Mouse (Mus musculus) left cerebral cortex, adult 2 months (tissue): ENCODE measurements around the gene Tmem251. TPM values are rescaled to one million over a fixed set of nuclear protein-coding genes. Genes with fewer than 3 reads are reported as not detected.
A peak's percentile ranks its signal among the peaks of the same experiment; 100 is the strongest.

Experiments used
- DNase-seq, 2 experiments: peaks; one replicate each; pipeline ENCODE4 v3.0.0; 2021 to 2022; ENCODE audit warnings: low spot score in 2 of 2, mixed read lengths in 1 of 2; ENCODE audit errors: extremely low spot score in 1 of 2
- H3K27ac ChIP-seq: fragments of 200-600 bp; 2 replicates; pipeline ENCODE4 v1.8.1; 2022
- H3K4me3 ChIP-seq: fragments of 200-600 bp; 2 replicates; pipeline ENCODE4 v1.8.1; 2022
- CTCF ChIP-seq: fragments of 200-600 bp; IDR thresholded peaks from 2 replicates; pipeline ENCODE4 v1.8.1; 2022; ENCODE audit warnings: antibody characterized with exemption, mild to moderate bottlenecking, moderate library complexity
- intact Hi-C: fragments of 180-260 bp; cut with DNase I; formaldehyde crosslinking; loops from one replicate; pipeline ENCODE4 v1.15.1; 2025
- total RNA-seq, 2 experiments: library from RNA; stranded (reverse); gene quantifications; 2 replicates each; pipeline ENCODE4 v1.2.3; 2021

The Tmem251 gene
- total RNA-seq, 2 experiments from 2014 or later = 5.6 to 5.7 TPM

- no peak for TF ChIP-seq CTCF
Observed at GRCm38 (mm10) chr12:102758403-102758756, 14.8 kb downstream of the Tmem251 start, which contains the start of gene Gm20604. Gene Gm20604, minus strand, starts transcription at chr12:102758672.

GRCm38 (mm10) chr12:102758936-102759335 lies 15.4 kb downstream of the Tmem251 start:
- intact Hi-C loops = loop anchor here (10.0 kb wide), 1 partner anchor 306 kb away; no protein-coding TSS in a partner anchor
- no peak for TF ChIP-seq CTCF
- Histone ChIP-seq H3K4me3 (peak overlapping the region; percentile 94), H3K27ac (peak overlapping the region; percentile 41; the same call in 1 of the 2 replicates)
- DNase-seq = no peak

More at GRCm38 (mm10) chr12:102758403-102758756, 14.8 kb downstream of the Tmem251 start, which contains the start of gene Gm20604:
- peak within 1 kb of the TSS; percentile 87 for H3K27ac ChIP-seq
- peak in 1 of 2 experiments; percentile 25 for DNase-seq
- intact Hi-C loops = loop anchor here (10.0 kb wide), 1 partner anchor 306 kb away; no protein-coding TSS in a partner anchor
- peak within 1 kb of the TSS; percentile 94 for H3K4me3 ChIP-seq

- no peak overlapping the region for H3K4me3 ChIP-seq
- intact Hi-C loops = no loop called here
- TF ChIP-seq CTCF = no peak
Observed at GRCm38 (mm10) chr12:102761668-102762067, 18.1 kb downstream of the Tmem251 start.

DNA sequence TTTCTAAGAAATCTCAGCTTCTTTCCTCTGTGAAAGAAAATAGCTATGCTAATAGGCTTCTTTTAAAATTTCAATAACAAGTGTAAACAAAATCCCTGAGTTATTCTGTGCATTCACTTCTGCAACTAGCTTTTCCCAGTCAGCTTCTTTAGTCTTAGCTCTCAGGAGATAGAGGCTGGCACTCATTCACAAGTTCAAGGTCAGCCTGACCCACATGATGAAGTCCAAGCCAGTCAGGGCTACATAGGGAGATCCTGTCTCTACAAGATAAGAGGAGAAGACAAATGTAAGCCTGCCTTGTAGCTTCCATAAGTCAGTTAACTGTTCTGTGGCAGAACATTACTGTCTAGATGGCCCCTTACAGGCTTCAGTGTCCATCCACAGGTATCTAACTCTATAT lies 20.1 kb downstream of the Tmem251 start:
- no peak for DNase-seq
- intact Hi-C loops = no loop called here
- no peak for TF ChIP-seq CTCF
- Histone ChIP-seq H3K4me3 (no peak overlapping the region), H3K27ac (no peak overlapping the region)

More at GRCm38 (mm10) chr12:102761668-102762067, 18.1 kb downstream of the Tmem251 start:
- no peak for DNase-seq
- no peak overlapping the region for H3K27ac ChIP-seq

GRCm38 (mm10) chr12:102769000-102769399 lies 25.4 kb downstream of the Tmem251 start:
- TF ChIP-seq CTCF = peak; percentile 23
- no peak overlapping the region for H3K27ac ChIP-seq
- DNase-seq = no peak
- H3K4me3 ChIP-seq = no peak overlapping the region
- intact Hi-C loops = no loop called here

GRCm38 (mm10) chr12:102771601-102772000 lies 28.0 kb downstream of the Tmem251 start:
- Histone ChIP-seq H3K27ac (no peak overlapping the region), H3K4me3 (no peak overlapping the region)
- TF ChIP-seq CTCF = no peak
- intact Hi-C loops = no loop called here
- DNase-seq = no peak

DNA sequence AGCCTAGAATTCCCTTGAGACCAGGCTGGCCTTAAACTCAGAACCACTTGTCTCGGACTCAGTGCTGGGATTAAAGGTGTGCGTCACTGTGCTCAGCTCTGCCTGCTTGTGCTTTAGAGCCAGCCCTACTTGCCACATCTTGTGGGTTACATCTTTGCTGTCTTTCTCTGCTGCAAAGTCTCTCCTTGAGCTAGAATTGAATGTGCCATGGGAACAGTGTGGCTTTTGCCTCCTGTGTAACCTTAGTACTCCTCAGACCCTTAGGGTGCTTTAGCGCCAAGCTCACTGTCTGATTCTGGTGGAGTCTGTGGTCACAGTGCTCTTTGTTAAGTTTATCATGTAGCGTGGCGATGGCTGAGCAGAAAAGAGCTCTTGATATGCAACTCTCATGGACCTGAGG lies 29.1 kb downstream of the Tmem251 start:
- TF ChIP-seq CTCF = no peak
- H3K4me3 ChIP-seq = no peak overlapping the region
- intact Hi-C loops = no loop called here
- H3K27ac ChIP-seq = no peak overlapping the region
- DNase-seq = no peak

DNA sequence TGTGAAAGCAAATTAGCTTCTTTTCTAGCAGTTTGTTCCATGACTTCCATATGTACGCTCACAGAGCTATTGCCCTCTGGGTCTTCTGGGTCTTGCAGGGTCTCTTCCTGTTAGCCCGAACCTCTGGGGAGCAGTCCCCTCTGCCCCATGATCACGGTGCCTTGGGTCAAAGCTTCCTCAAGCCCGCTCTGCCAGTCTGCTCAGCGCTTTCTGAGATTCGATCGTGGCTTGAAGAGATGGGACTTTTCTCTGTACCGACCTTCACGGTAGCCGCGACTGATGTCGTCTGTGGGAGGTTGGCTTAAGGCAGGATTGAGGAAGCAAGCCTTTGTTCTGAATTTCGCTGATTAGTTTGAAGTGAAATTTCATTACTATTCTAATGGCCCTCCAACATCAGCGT lies 32.5 kb downstream of the Tmem251 start:
- H3K4me3 ChIP-seq = no peak overlapping the region
- TF ChIP-seq CTCF = no peak
- DNase-seq = no peak
- no peak overlapping the region for H3K27ac ChIP-seq
- intact Hi-C loops = no loop called here

GRCm38 (mm10) chr12:102778151-102778550 lies 34.6 kb downstream of the Tmem251 start:
- Histone ChIP-seq H3K4me3 (no peak overlapping the region), H3K27ac (no peak overlapping the region)
- intact Hi-C loops = no loop called here
- no peak for DNase-seq
- TF ChIP-seq CTCF = no peak

DNA sequence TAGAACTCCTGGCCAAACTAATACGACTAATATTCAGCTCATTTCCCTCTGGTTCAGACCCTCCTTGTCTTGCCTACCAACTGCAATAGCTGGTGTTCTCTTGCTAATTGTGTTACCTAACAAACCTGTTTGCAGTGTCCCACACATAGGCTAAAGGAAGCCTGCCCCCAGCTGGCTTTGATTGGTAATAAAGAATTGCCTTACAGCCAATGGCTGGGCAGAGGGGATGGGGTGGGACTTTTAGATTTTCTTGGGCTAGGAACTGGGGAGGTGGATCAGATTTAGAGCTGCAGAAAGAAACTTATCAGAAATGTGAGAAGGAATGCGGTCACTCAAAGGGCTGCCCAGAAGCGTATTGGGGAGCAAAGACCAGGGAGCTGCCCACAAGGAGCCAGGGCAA lies 35.9 kb downstream of the Tmem251 start:
- intact Hi-C loops = no loop called here
- Histone ChIP-seq H3K27ac (no peak overlapping the region), H3K4me3 (no peak overlapping the region)
- TF ChIP-seq CTCF = peak; percentile 10; the same call in 1 of the 2 replicates
- DNase-seq = no peak

GRCm38 (mm10) chr12:102782841-102783240 lies 39.3 kb downstream of the Tmem251 start:
- no peak overlapping the region for H3K4me3 ChIP-seq
- no peak for DNase-seq
- no peak overlapping the region for H3K27ac ChIP-seq
- TF ChIP-seq CTCF = no peak
- intact Hi-C loops = no loop called here

DNA sequence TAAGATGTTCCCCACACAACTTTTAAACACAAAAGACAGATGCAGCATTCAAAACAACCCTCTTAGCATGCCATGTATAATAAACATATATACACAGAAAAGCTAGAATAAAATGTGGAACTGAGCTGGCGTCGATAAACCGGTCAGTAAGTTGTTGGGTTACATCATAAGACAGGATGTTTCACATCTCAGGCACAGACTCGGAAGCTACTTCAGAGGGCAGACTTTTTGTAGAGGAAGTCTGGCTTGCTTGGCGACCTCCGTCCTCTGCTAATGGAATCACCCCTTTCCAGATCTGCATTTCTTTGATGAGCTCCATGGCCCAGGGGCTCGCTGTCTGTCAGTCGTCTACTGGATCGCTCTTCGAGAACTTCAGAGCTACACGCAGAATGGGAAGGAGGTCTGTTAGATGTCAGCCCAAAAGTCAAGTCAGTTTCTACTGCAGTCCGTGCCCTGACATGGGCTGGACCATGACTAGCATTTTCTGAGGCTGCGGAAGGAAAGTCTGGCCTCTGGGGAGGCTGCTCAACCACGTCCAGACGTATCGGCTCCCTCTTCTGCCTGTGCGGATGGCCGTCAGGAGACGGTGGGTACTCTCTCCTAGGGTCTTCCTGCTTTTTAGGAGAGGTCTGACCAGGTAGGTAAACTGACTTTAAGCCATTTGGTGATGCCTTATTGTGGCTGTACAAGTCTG lies 41.5 kb downstream of the Tmem251 start:
- Histone ChIP-seq H3K4me3 (no peak overlapping the region), H3K27ac (no peak overlapping the region)
- no peak for TF ChIP-seq CTCF
- no peak for DNase-seq
- intact Hi-C loops = no loop called here

- no peak overlapping the region for H3K27ac ChIP-seq
- no peak overlapping the region for H3K4me3 ChIP-seq
- intact Hi-C loops = no loop called here
- no peak for TF ChIP-seq CTCF
- no peak for DNase-seq
Observed at GRCm38 (mm10) chr12:102785593-102785985, 42.0 kb downstream of the Tmem251 start.
